Comparison of ENCODE assay signal across 14 mouse cellular contexts in the genomic region with DNA sequence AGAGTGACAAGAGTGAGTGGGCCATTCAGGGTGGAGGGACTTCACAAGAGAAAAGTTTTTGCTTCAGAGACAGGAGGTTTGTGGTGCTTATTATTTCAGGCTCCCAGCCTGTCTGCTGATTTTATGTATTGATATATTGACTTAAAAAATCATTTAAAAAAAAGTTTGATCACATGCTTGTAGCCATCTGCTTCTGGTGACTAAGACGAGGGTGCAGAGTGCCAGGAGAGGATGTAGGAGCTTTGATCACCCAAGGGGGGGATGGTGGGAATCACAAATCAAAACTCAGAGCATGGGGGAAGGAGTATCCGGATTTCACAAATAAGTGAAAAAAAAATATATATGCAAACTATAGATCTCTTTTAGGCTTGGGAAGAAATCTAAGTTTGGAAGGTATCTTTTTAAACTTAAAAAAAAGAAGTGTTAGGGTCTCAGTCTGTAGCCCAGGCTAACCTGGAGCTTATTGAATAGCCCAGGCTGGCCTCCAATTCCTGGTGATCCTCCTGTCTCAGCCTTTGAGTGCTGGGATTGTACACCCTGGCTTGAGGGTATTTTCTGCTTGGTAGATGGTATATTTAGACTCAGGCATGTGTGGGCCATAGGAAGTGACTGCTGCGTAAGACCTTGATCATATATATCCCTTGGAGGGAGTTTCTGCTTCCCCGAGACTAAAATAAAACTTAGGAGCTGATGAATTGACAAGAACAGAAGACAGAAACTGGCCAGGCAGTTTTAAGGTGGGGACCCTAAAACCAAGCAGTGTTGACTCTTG.
"Had no signal": no experiment of that assay in that cellular context is flagged by ENCODE, and none has a peak within 500 bp of the region (broad histone marks: within the 10 kb centered on the region; RNA-seq: fewer than 3 reads in every experiment).

No protein-coding gene starts in this region.

- H3K9ac ChIP-seq: liver, embryonic 15.5 days; lung, embryonic 14.5 days; neural tube, embryonic 15.5 days had no signal

- H3K4me2 ChIP-seq: liver, embryonic 11.5 days; liver, embryonic 15.5 days; lung, embryonic 14.5 days; neural tube, embryonic 15.5 days had no signal

- H3K4me3 ChIP-seq: limb, embryonic 10.5 days; liver, embryonic 15.5 days; midbrain, embryonic 10.5 days; myocyte; neural tube, embryonic 15.5 days had no signal

- DNase-seq: kidney, adult 8-10 months; kidney, postnatal 25 days; lung, embryonic 14.5 days; lung, postnatal 10 days; lung, postnatal 4 days; midbrain, embryonic 14.5 days; right cerebral cortex, adult 18-20 months; right cerebral cortex, postnatal 25 days had no signal

- H3K27me3 ChIP-seq: liver, embryonic 15.5 days; neural tube, embryonic 15.5 days had no signal

- H3K36me3 ChIP-seq: limb, embryonic 10.5 days; liver, embryonic 15.5 days; midbrain, embryonic 10.5 days; neural tube, embryonic 15.5 days had no signal

- H3K27ac ChIP-seq: limb, embryonic 10.5 days; liver, embryonic 15.5 days; midbrain, embryonic 10.5 days; neural tube, embryonic 15.5 days had no signal

- H3K4me1 ChIP-seq: liver, embryonic 15.5 days; midbrain, embryonic 10.5 days; neural tube, embryonic 15.5 days had no signal

- H3K9me3 ChIP-seq: limb, embryonic 10.5 days; liver, embryonic 15.5 days; midbrain, embryonic 10.5 days; neural tube, embryonic 15.5 days had no signal
